Mouse (Mus musculus): ENCODE data around the gene Pop4. TPM values are rescaled to one million over a fixed set of nuclear protein-coding genes. Genes with fewer than 3 reads are reported as not detected.

Pop4 gene
- polyA plus RNA-seq, 1 experiment from 2014 or later = 105 TPM

DNA sequence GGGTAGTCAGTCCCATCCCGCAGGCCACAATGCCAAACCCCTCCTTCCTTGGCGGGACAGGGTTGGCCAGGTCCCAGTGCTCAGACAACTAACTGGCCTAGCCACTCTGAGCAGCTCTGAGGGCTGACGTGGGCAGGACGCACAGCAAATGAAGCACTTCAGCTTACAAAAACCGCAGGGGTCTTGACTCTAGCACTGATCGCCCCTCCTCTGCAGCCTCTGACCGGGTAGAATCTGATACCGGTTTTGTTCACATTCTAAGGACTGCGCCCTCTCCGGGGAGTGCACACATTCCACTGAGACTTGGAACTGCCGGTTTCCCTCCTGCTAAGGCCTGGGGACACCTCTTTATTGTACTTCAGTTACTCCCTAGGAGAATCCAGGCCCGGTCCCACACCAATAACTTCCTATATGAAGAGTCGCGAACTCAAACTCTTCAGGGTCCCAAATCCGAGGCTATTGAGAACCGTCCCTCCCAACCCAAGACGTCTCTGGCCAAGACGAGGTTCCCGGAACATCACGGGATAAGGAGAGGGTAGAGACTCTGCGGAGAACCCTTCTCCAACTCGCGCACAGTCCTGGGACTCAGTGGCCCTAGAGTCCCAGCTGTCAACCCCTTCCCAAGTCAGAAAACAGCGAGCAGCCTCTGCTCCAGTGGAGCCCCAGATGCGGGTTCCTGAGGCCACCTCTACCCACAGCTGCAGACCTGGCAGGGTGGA, 43.9 kb downstream of the Pop4 start:
- Histone ChIP-seq H3K27ac (ENCODE audit: low read depth, low read length) (no peak overlapping the region), H3K36me3 (ENCODE audit: control insufficient read depth, insufficient read depth, low read length) (no peaks in the 10 kb centered on the region), H3K9me3 (ENCODE audit: control insufficient read depth, low read length) (no peaks in the 10 kb centered on the region), H3K4me1 (replicated peaks; ENCODE audit: control insufficient read depth, insufficient read depth, low read length) (no peaks in the 10 kb centered on the region; the same call in none of the 2 replicates), H3K9ac (ENCODE audit: low read depth, low read length) (peak overlapping the region; percentile 47; the same call in 1 of the 2 replicates), H3K4me2 (replicated peaks; ENCODE audit: low read depth, low read length) (peak overlapping the region; percentile 87), H3K4me3 (ENCODE audit: low read depth, low read length) (peak overlapping the region; percentile 54), H3K27me3 (ENCODE audit: control insufficient read depth, insufficient read depth, low read length) (no peaks in the 10 kb centered on the region)
- under 1% methylated on average over 25 of the region's 25 CpGs for WGBS
- DNase-seq (ENCODE audit: low spot score) (peak; percentile 55), ATAC-seq (ENCODE audit: low FRiP score) (peak; percentile 81)

DNA sequence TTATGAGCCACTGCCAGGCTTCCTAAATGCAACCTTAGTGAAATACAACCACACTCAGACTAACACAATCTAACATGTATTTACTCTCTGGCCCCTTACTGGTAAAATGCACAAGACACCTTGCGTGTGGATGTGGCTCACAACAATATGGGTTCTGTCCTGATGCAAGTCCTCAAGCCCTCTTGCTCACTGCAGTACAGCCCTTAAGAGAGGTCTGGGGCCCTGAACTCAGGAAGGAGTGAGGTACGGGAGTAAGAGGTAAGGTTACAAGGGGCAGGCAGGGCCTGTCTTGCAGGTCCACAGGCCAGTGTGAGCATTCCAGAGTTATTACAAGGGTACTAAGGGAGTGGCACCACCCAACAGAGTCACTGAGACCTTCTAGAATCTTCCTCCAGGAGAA, 45.0 kb downstream of the Pop4 start:
- no peak overlapping the region for H3K4me2 ChIP-seq (replicated peaks; ENCODE audit: low read depth, low read length)
- no peak for ATAC-seq (ENCODE audit: low FRiP score)
- no peaks in the 10 kb centered on the region for H3K9me3 ChIP-seq (ENCODE audit: control insufficient read depth, low read length)
- no peaks in the 10 kb centered on the region for H3K36me3 ChIP-seq (ENCODE audit: control insufficient read depth, insufficient read depth, low read length)
- no peak for DNase-seq (ENCODE audit: low spot score)
- 81% methylated on average over 2 of the region's 2 CpGs for WGBS
- no peaks in the 10 kb centered on the region for H3K27me3 ChIP-seq (ENCODE audit: control insufficient read depth, insufficient read depth, low read length)
- H3K9ac ChIP-seq (ENCODE audit: low read depth, low read length) = no peak overlapping the region
- no peak overlapping the region for H3K27ac ChIP-seq (ENCODE audit: low read depth, low read length)
- no peak overlapping the region for H3K4me3 ChIP-seq (ENCODE audit: low read depth, low read length)
- H3K4me1 ChIP-seq (replicated peaks; ENCODE audit: control insufficient read depth, insufficient read depth, low read length) = no peaks in the 10 kb centered on the region; the same call in none of the 2 replicates

DNA sequence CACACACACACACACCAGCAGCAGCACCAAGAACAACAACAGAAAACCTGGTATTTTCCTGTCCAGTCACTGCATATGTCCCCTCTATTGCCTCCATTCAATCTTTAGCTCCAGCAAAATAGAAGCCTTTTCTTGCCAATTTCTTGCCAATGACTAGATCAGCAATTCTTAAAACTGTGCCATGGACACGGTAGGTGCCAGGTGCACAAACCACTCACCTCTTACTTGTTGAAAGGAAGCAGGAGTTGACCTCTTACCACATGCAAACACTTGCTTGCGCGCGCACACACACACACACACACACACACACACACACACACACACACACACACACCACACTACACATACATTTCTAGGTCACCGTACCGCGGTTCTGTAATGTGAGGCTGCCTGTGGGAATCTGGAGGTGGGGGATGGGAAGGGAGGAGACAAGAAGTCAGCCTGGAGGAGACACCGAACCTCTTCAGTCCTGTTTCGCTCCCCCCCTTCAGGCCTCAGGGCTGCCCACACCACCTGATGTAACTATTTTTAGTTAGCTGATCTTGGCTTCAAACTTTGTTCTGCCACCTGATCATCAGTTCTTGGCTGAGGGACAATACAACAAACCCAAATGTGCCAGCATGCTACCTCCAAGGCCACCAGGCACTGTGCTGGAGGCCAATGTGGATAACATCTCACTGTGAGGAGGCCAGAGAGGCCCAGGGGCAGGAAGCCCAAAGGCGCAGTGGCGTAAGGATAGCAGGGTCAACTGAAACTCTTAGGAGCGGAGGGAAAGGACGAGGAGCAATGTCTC, 46.5 kb downstream of the Pop4 start:
- H3K36me3 ChIP-seq (ENCODE audit: control insufficient read depth, insufficient read depth, low read length) = no peaks in the 10 kb centered on the region
- H3K4me1 ChIP-seq (replicated peaks; ENCODE audit: control insufficient read depth, insufficient read depth, low read length) = no peaks in the 10 kb centered on the region; the same call in none of the 2 replicates
- no peak overlapping the region for H3K9ac ChIP-seq (ENCODE audit: low read depth, low read length)
- DNase-seq (ENCODE audit: low spot score) (no peak), ATAC-seq (ENCODE audit: low FRiP score) (no peak)
- 82% methylated on average over 13 of the region's 13 CpGs for WGBS
- no peak overlapping the region for H3K4me3 ChIP-seq (ENCODE audit: low read depth, low read length)
- H3K27me3 ChIP-seq (ENCODE audit: control insufficient read depth, insufficient read depth, low read length) = no peaks in the 10 kb centered on the region
- no peaks in the 10 kb centered on the region for H3K9me3 ChIP-seq (ENCODE audit: control insufficient read depth, low read length)
- H3K27ac ChIP-seq (ENCODE audit: low read depth, low read length) = no peak overlapping the region
- H3K4me2 ChIP-seq (replicated peaks; ENCODE audit: low read depth, low read length) = no peak overlapping the region

DNA sequence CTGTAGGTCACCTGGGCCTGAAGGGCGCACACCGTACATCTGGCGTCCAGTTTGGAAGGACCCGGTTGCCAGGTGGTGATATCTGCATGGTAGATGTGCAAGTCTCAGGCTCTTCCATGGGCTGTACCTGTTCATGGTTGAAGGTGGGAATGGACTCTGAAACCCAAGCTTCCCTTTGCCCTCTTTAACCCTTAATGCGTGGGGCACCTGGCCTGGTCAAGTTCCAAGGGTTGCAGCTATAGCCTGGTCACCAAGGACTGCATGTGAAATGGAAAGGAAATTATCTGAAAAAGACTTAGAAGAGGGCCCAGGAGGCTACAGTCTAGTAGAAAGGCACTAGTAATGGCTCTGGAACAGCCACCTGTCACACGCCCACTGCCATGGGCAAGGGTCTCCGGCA, 50.4 kb downstream of the Pop4 start:
- H3K4me3 ChIP-seq (ENCODE audit: low read depth, low read length) = no peak overlapping the region
- H3K27ac ChIP-seq (ENCODE audit: low read depth, low read length) = no peak overlapping the region
- WGBS = 94% methylated on average over 7 of the region's 7 CpGs
- H3K4me2 ChIP-seq (replicated peaks; ENCODE audit: low read depth, low read length) = no peak overlapping the region
- H3K4me1 ChIP-seq (replicated peaks; ENCODE audit: control insufficient read depth, insufficient read depth, low read length) = no peaks in the 10 kb centered on the region
- no peaks in the 10 kb centered on the region for H3K27me3 ChIP-seq (ENCODE audit: control insufficient read depth, insufficient read depth, low read length)
- H3K9ac ChIP-seq (ENCODE audit: low read depth, low read length) = no peak overlapping the region
- H3K9me3 ChIP-seq (ENCODE audit: control insufficient read depth, low read length) = no peaks in the 10 kb centered on the region
- H3K36me3 ChIP-seq (ENCODE audit: control insufficient read depth, insufficient read depth, low read length) = no peaks in the 10 kb centered on the region
- DNase-seq (ENCODE audit: low spot score) (no peak), ATAC-seq (ENCODE audit: low FRiP score) (no peak)

DNA sequence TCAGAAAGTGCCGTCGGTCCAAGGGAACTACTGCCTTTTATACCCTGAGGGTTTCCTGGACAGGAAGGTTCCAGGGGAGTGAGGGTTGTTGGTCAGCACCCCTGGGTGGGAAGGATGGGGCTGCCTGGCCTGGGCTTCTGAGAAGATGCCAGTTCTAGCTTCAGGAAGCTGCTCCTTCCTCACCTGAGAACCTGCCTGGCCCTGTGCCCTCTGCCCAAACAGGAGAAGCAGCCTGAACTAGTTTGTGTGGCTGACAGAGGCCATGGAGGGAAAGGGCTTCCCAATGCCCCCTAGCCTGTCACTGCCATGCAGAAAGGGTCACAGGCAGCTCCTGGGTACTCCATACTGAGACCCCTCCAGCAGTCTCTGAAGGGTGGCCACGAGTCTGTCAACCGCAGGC, 51.7 kb downstream of the Pop4 start:
- no peaks in the 10 kb centered on the region for H3K36me3 ChIP-seq (ENCODE audit: control insufficient read depth, insufficient read depth, low read length)
- H3K27ac ChIP-seq (ENCODE audit: low read depth, low read length) = no peak overlapping the region
- no peak overlapping the region for H3K4me3 ChIP-seq (ENCODE audit: low read depth, low read length)
- H3K4me2 ChIP-seq (replicated peaks; ENCODE audit: low read depth, low read length) = no peak overlapping the region
- ATAC-seq (ENCODE audit: low FRiP score) (no peak), DNase-seq (ENCODE audit: low spot score) (no peak)
- no peak overlapping the region for H3K9ac ChIP-seq (ENCODE audit: low read depth, low read length)
- no peaks in the 10 kb centered on the region for H3K9me3 ChIP-seq (ENCODE audit: control insufficient read depth, low read length)
- no peaks in the 10 kb centered on the region for H3K4me1 ChIP-seq (replicated peaks; ENCODE audit: control insufficient read depth, insufficient read depth, low read length)
- H3K27me3 ChIP-seq (ENCODE audit: control insufficient read depth, insufficient read depth, low read length) = no peaks in the 10 kb centered on the region
- 87% methylated on average over 4 of the region's 4 CpGs for WGBS

DNA sequence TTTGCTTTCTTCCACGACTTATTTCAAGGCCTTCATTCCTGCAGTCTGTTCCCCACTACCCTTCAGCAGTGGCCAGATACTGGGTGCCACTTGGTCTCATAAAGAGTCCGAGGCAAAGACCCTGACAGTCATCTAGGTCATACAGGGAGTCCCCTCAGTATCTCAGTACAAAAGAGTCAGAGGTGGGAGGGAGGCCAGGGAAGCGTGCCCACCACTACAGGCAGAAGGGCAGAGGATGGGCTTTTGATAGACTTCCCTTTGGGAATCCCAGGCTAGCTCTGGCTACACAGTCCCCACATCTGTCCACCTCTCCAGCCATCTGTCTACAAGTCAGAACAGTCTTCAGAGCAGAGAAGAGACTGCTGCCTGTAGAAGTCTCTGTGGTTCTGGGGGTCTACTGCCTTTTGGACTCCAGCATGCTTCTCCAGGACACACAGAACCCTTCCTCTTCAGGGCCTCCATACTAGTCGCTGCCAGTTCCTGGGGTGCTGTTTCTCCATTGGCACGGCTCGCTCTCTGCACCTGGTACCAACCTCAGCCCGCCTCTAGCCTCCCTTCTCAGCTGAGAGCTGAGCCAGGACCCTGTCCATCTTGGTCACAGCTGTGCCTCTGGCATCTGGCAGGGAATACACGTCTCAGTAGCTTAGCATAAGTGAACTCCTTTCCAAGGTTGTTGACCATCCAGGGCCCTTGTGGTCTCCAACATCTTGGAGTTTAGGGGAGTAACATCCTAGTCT, 52.4 kb downstream of the Pop4 start:
- H3K36me3 ChIP-seq (ENCODE audit: control insufficient read depth, insufficient read depth, low read length) = no peaks in the 10 kb centered on the region
- H3K9me3 ChIP-seq (ENCODE audit: control insufficient read depth, low read length) = no peaks in the 10 kb centered on the region
- H3K4me3 ChIP-seq (ENCODE audit: low read depth, low read length) = no peak overlapping the region
- H3K4me2 ChIP-seq (replicated peaks; ENCODE audit: low read depth, low read length) = no peak overlapping the region
- no peak overlapping the region for H3K27ac ChIP-seq (ENCODE audit: low read depth, low read length)
- H3K27me3 ChIP-seq (ENCODE audit: control insufficient read depth, insufficient read depth, low read length) = no peaks in the 10 kb centered on the region
- DNase-seq (ENCODE audit: low spot score) (no peak), ATAC-seq (ENCODE audit: low FRiP score) (no peak)
- H3K9ac ChIP-seq (ENCODE audit: low read depth, low read length) = no peak overlapping the region
- H3K4me1 ChIP-seq (replicated peaks; ENCODE audit: control insufficient read depth, insufficient read depth, low read length) = no peaks in the 10 kb centered on the region
- 79% methylated on average over 8 of the region's 8 CpGs for WGBS

DNA sequence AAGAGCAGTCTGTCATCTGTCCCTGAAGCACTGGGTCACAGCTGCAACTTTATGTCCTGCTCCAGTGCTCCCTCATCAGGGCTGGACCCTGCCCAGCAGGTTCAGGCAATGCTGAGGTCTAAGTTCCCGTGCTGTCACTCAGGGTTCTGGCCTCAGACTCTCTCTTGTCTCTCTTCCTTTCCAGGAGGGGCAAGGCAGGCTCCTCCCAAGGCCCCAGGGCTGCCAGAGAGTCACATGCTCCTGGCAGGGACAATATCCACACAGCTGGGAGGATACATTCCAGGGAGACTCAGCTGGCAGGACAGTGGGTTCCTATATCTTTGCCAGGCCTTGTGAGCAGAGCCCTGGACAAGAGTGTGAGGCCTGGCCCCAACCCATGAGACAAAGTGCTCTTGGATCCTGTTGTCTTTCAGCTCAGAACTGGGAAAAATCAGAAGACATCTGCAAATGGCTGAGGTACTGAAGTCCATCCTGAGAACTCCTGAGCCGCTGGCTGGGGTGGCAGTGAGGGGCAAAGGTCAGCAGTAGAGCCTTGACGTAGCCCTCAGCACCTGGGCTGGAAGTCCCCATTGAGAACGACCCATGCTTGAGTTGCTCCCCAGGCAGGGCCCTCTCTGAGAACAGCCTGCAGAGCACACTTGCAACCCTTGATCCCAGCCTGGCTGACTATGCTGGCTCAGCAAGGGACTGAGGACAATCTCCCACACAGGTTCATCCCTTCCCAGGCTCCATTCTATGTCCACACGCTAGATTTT, 53.6 kb downstream of the Pop4 start:
- Histone ChIP-seq H3K4me2 (replicated peaks; ENCODE audit: low read depth, low read length) (no peak overlapping the region), H3K27ac (ENCODE audit: low read depth, low read length) (no peak overlapping the region), H3K4me3 (ENCODE audit: low read depth, low read length) (no peak overlapping the region), H3K4me1 (replicated peaks; ENCODE audit: control insufficient read depth, insufficient read depth, low read length) (no peaks in the 10 kb centered on the region), H3K27me3 (ENCODE audit: control insufficient read depth, insufficient read depth, low read length) (no peaks in the 10 kb centered on the region), H3K36me3 (ENCODE audit: control insufficient read depth, insufficient read depth, low read length) (no peaks in the 10 kb centered on the region), H3K9ac (ENCODE audit: low read depth, low read length) (no peak overlapping the region), H3K9me3 (ENCODE audit: control insufficient read depth, low read length) (no peaks in the 10 kb centered on the region)
- no peak for DNase-seq (ENCODE audit: low spot score)
- no peak for ATAC-seq (ENCODE audit: low FRiP score)
- WGBS = 67% methylated on average over 5 of the region's 5 CpGs

DNA sequence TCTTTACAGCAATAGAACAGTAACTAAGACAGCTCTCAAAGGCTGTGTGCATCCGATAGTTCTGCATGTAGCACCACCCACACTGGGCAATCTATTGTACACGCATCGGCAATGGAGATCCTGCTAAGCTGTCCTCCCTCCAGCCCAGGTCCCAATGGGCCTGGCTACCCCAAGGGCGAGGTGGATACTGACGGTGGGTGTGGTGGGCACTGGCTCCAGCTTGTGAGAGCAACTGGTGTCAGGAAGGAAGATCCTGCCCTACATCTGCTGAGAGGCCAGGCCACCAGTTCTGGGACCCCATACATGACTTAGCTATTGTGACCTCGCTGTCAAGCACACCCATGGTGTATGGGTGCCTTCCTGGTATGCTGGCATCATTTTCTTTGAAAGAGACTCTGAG, 55.5 kb downstream of the Pop4 start:
- Histone ChIP-seq H3K4me3 (ENCODE audit: low read depth, low read length) (no peak overlapping the region), H3K36me3 (ENCODE audit: control insufficient read depth, insufficient read depth, low read length) (no peaks in the 10 kb centered on the region), H3K9ac (ENCODE audit: low read depth, low read length) (no peak overlapping the region), H3K4me1 (replicated peaks; ENCODE audit: control insufficient read depth, insufficient read depth, low read length) (no peaks in the 10 kb centered on the region), H3K27ac (ENCODE audit: low read depth, low read length) (no peak overlapping the region), H3K4me2 (replicated peaks; ENCODE audit: low read depth, low read length) (no peak overlapping the region), H3K27me3 (ENCODE audit: control insufficient read depth, insufficient read depth, low read length) (no peaks in the 10 kb centered on the region), H3K9me3 (ENCODE audit: control insufficient read depth, low read length) (no peaks in the 10 kb centered on the region)
- no peak for DNase-seq (ENCODE audit: low spot score)
- WGBS = 90% methylated on average over 6 of the region's 6 CpGs
- no peak for ATAC-seq (ENCODE audit: low FRiP score)

All from hindbrain, embryonic 11.5 days (tissue).